Mouse (Mus musculus) CH12.LX (cell line): ENCODE results near the gene Fev.

Source experiments
- BHLHE40 ChIP-seq: IDR thresholded peaks from 2 replicates; pipeline ENCODE4 v1.6.1; 2011; ENCODE audit warnings: mild to moderate bottlenecking, low read depth, low read length, improper control_type of control experiment
- CHD2 ChIP-seq: IDR thresholded peaks from 2 replicates; pipeline ENCODE4 v1.6.1; 2011; ENCODE audit warnings: low read length, improper control_type of control experiment
- CTCF ChIP-seq, 2 experiments: IDR thresholded peaks in 1 of 2; conservative IDR thresholded peaks in 1 of 2; 2 replicates each; pipeline ENCODE4 v1.5.1; 2011 to 2012; ENCODE audit warnings: low read depth in 2 of 2, low read length in 2 of 2, improper control_type of control experiment in 1 of 2, inconsistent platforms in 1 of 2, mild to moderate bottlenecking in 1 of 2, moderate library complexity in 1 of 2
- E2F4 ChIP-seq: IDR thresholded peaks from 2 replicates; pipeline ENCODE4 v1.6.1; 2011; ENCODE audit warnings: low read depth, low read length, improper control_type of control experiment; ENCODE audit not compliant: insufficient replicate concordance
- EP300 ChIP-seq: IDR thresholded peaks from 2 replicates; pipeline ENCODE4 v1.6.1; 2011; ENCODE audit warnings: low read length, improper control_type of control experiment
- ETS1 ChIP-seq: conservative IDR thresholded peaks from 2 replicates; pipeline ENCODE4 v1.6.1; 2012; ENCODE audit warnings: low read depth, mild to moderate bottlenecking, inconsistent platforms, low read length, improper control_type of control experiment, moderate library complexity
- MAZ ChIP-seq: IDR thresholded peaks from 2 replicates; pipeline ENCODE4 v1.6.1; 2012; ENCODE audit warnings: low read depth, mild to moderate bottlenecking, inconsistent platforms, low read length, improper control_type of control experiment, moderate library complexity
- NELFE ChIP-seq: IDR thresholded peaks from 2 replicates; pipeline ENCODE4 v1.6.1; 2011; ENCODE audit warnings: low read depth, low read length, improper control_type of control experiment
- POLR2A ChIP-seq: IDR thresholded peaks from 2 replicates; pipeline ENCODE4 v1.6.1; 2011; ENCODE audit warnings: low read depth, mild to moderate bottlenecking, improper control_type of control experiment, low read length
- TBP ChIP-seq: conservative IDR thresholded peaks from 2 replicates; pipeline ENCODE4 v1.6.1; 2011; ENCODE audit warnings: low read depth, low read length, improper control_type of control experiment
- TCF12 ChIP-seq: IDR thresholded peaks from 2 replicates; pipeline ENCODE4 v1.6.1; 2014; ENCODE audit warnings: low read depth, mild to moderate bottlenecking, inconsistent platforms, low read length, improper control_type of control experiment

DNA sequence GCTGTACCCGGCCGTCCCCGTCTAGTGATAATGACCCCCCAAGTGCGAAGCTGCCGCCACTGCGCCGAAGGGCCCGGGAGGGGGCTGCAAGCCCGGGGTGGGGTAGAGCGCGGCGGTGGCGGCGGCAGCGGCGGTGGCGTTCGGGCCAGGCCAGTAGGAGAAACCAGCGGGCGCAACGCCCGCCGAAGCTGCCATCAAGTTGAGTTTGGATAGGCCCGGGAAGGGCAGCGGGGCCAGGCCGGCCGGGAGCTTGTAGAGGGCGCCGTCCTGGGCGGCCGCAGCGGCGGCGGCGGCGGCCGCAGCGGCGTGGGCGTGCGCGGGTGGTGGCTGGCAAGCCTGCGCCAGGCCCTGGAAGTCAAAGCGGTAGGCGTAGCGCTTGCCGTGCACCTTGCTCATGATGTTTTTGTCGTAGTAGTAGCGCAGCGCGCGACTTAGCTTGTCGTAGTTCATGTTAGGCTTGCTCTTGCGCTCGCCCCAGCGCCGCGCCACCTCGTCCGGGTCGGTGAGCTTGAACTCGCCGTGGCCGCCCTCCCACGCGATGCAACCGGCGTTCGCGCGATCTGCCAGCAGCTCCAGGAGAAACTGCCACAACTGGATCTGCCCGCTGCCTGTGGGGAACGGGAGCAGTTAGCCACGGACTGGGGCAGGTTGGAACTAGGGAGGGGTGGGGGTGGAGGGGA, 3.0 kb downstream of the Fev start:
- TF ChIP-seq CTCF (conservative IDR thresholded peaks at IDR 0.05 in 1 of 2, IDR thresholded peaks at IDR 0.05 in 1 of 2; ENCODE audit: low read depth in 2 of 2, low read length in 2 of 2) (no peak), TBP (no peak), E2F4 (no peak), POLR2A (no peak), TCF12 (no peak), NELFE (no peak), CHD2 (no peak), ETS1 (no peak), MAZ (no peak), EP300 (no peak), BHLHE40 (no peak)
